Mouse (Mus musculus): ENCODE results near the gene Otop1.
A peak's percentile ranks its signal among the peaks of the same experiment; 100 is the strongest.

Gene Otop1

GRCm38 (mm10) chr5:38275771-38276170 lies at the start of gene Otop1:
Gene Otop1 (plus strand): TSS chr5:38275972.
- DNase-seq (ENCODE audit: low spot score in 2 of 2): peak in 1 of 2 experiments; percentile 11

- DNase-seq (ENCODE audit: low spot score in 2 of 2): no peak
Observed at GRCm38 (mm10) chr5:38235422-38235821, 40.4 kb upstream of the Otop1 start.

- DNase-seq (ENCODE audit: low spot score in 2 of 2): no peak
Observed at GRCm38 (mm10) chr5:38236627-38237026, 39.1 kb upstream of the Otop1 start.

- no peak for DNase-seq (ENCODE audit: low spot score in 2 of 2)
Observed at GRCm38 (mm10) chr5:38240727-38241472, 34.9 kb upstream of the Otop1 start.

GRCm38 (mm10) chr5:38241473-38241834 lies 34.3 kb upstream of the Otop1 start:
- no peak for DNase-seq (ENCODE audit: low spot score in 2 of 2)

- no peak for DNase-seq (ENCODE audit: low spot score in 2 of 2)
Observed at GRCm38 (mm10) chr5:38241966-38242365, 33.8 kb upstream of the Otop1 start.

GRCm38 (mm10) chr5:38255195-38255594 lies 20.6 kb upstream of the Otop1 start:
- no peak for DNase-seq (ENCODE audit: low spot score in 2 of 2)

- no peak for DNase-seq (ENCODE audit: low spot score in 2 of 2)
Observed at GRCm38 (mm10) chr5:38255644-38256043, 20.1 kb upstream of the Otop1 start.

GRCm38 (mm10) chr5:38256551-38256950 lies 19.2 kb upstream of the Otop1 start:
- no peak for DNase-seq (ENCODE audit: low spot score in 2 of 2)

GRCm38 (mm10) chr5:38258034-38258772 lies 17.6 kb upstream of the Otop1 start:
- DNase-seq (ENCODE audit: low spot score in 2 of 2): no peak

- no peak for DNase-seq (ENCODE audit: low spot score in 2 of 2)
Observed at GRCm38 (mm10) chr5:38258773-38259146, 17.0 kb upstream of the Otop1 start.

- DNase-seq (ENCODE audit: low spot score in 2 of 2): no peak
Observed at GRCm38 (mm10) chr5:38259455-38260106, 16.2 kb upstream of the Otop1 start.

GRCm38 (mm10) chr5:38260107-38260682 lies 15.6 kb upstream of the Otop1 start, which contains the start of gene Tmem128:
Gene Tmem128 (plus strand): TSS chr5:38260185.
- peak; percentile 72 to 74 for DNase-seq (ENCODE audit: low spot score in 2 of 2)

GRCm38 (mm10) chr5:38270942-38271341 lies 4.8 kb upstream of the Otop1 start:
- DNase-seq (ENCODE audit: low spot score in 2 of 2): no peak

- peak in 1 of 2 experiments; percentile 10 for DNase-seq (ENCODE audit: low spot score in 2 of 2)
Observed at GRCm38 (mm10) chr5:38273831-38274230, 1.9 kb upstream of the Otop1 start.

GRCm38 (mm10) chr5:38276451-38276850 lies 679 bp downstream of the Otop1 start:
- no peak for DNase-seq (ENCODE audit: low spot score in 2 of 2)

GRCm38 (mm10) chr5:38277098-38277866 lies 1.5 kb downstream of the Otop1 start:
- DNase-seq (ENCODE audit: low spot score in 2 of 2): no peak

GRCm38 (mm10) chr5:38277936-38278600 lies 2.3 kb downstream of the Otop1 start:
- DNase-seq (ENCODE audit: low spot score in 2 of 2): no peak

GRCm38 (mm10) chr5:38280075-38280474 lies 4.3 kb downstream of the Otop1 start:
- no peak for DNase-seq (ENCODE audit: low spot score in 2 of 2)

GRCm38 (mm10) chr5:38285724-38286123 lies 10.0 kb downstream of the Otop1 start:
- no peak for DNase-seq (ENCODE audit: low spot score in 2 of 2)

- DNase-seq (ENCODE audit: low spot score in 2 of 2): no peak
Observed at GRCm38 (mm10) chr5:38288476-38288875, 12.7 kb downstream of the Otop1 start.
